Mouse (Mus musculus) urinary bladder, postnatal 14 days (tissue): Measurements from ENCODE around the gene Srcap.
A peak's percentile ranks its signal among the peaks of the same experiment; 100 is the strongest.
"Not testable (repeated sequence)": the region's sequence is repeated elsewhere in the genome, so short reads cannot be mapped to it uniquely, and the experiment has no call there.

Source experiments
- DNase-seq: peaks from one replicate; pipeline ENCODE4 v3.0.0; 2021; ENCODE audit warnings: low spot score

Srcap gene

GRCm38 (mm10) chr7:127511808-127512230, at the start of gene Srcap:
TSS of gene Srcap (plus strand) at chr7:127511983.
- peak; percentile 97 for DNase-seq

- no peak for DNase-seq
These were observed 46.6 kb upstream of the Srcap start for GRCm38 (mm10) chr7:127465191-127465590.

GRCm38 (mm10) chr7:127465670-127466069, 46.1 kb upstream of the Srcap start:
- not testable (repeated sequence) for DNase-seq

GRCm38 (mm10) chr7:127466606-127467005, 45.2 kb upstream of the Srcap start:
- no peak for DNase-seq

- no peak for DNase-seq
These were observed 41.6 kb upstream of the Srcap start for GRCm38 (mm10) chr7:127470011-127470715.

- peak; percentile 91 for DNase-seq
These were observed 40.8 kb upstream of the Srcap start for GRCm38 (mm10) chr7:127470743-127471645.

GRCm38 (mm10) chr7:127471646-127472010, 40.2 kb upstream of the Srcap start:
- DNase-seq, result peak; percentile 54

- DNase-seq, result no peak
These were observed 39.7 kb upstream of the Srcap start for GRCm38 (mm10) chr7:127472060-127472459.

GRCm38 (mm10) chr7:127473705-127474104, 38.1 kb upstream of the Srcap start:
- DNase-seq, result no peak

- no peak for DNase-seq
These were observed 37.3 kb upstream of the Srcap start for GRCm38 (mm10) chr7:127474378-127475070.

- DNase-seq, result no peak
These were observed 36.5 kb upstream of the Srcap start for GRCm38 (mm10) chr7:127475186-127475740.

- no peak for DNase-seq
These were observed 35.4 kb upstream of the Srcap start for GRCm38 (mm10) chr7:127476336-127476735.

- no peak for DNase-seq
These were observed 34.9 kb upstream of the Srcap start for GRCm38 (mm10) chr7:127476855-127477254.

GRCm38 (mm10) chr7:127477687-127478634, 33.8 kb upstream of the Srcap start:
- peak; percentile 99 for DNase-seq

GRCm38 (mm10) chr7:127478635-127479317, 33.0 kb upstream of the Srcap start, which contains the start of gene Fbrs:
TSS of gene Fbrs (plus strand) at chr7:127479199.
- DNase-seq, result peak; percentile 97

- peak; percentile 52 for DNase-seq
These were observed 32.2 kb upstream of the Srcap start for GRCm38 (mm10) chr7:127479318-127480225.

- DNase-seq, result no peak
These were observed 31.5 kb upstream of the Srcap start for GRCm38 (mm10) chr7:127480321-127480720.

- no peak for DNase-seq
These were observed 26.4 kb upstream of the Srcap start for GRCm38 (mm10) chr7:127485416-127485815.

- not testable (repeated sequence) for DNase-seq
These were observed 23.4 kb upstream of the Srcap start for GRCm38 (mm10) chr7:127488364-127488763.
